Comparison of ENCODE assay signal across 21 mouse cellular contexts in genomic region chr6:87503536-87503935, GRCm38 (mm10). TPM values are rescaled to one million over a fixed set of nuclear protein-coding genes. Genes with fewer than 3 reads are reported as not detected.
A peak's percentile ranks its signal among the peaks of the same experiment; 100 is the strongest.
DNase-seq lines count a peak whose midpoint lies in the region; ATAC-seq and TF ChIP-seq lines count a peak whose summit lies in the region.
"Had no signal": no experiment of that assay in that cellular context is flagged by ENCODE, and none has a peak within 500 bp of the region (broad histone marks: within the 10 kb centered on the region; RNA-seq: fewer than 3 reads in every experiment).

No protein-coding gene starts in this region.

- 78% methylated on average over 1 of the region's 1 CpGs for WGBS in liver, embryonic 16.5 days (ENCODE audit: insufficient replicate concordance)
- WGBS in liver, embryonic 11.5 days: 85% methylated on average over 1 of the region's 1 CpGs
- 70% methylated on average over 1 of the region's 1 CpGs for WGBS in spleen, adult 2 months
- 82% methylated on average over 1 of the region's 1 CpGs for WGBS in small intestine, adult 2 months

- no peaks in the 10 kb centered on the region; the same call in 1 of the 2 replicates for H3K4me1 ChIP-seq in liver, embryonic 16.5 days (ENCODE audit: control insufficient read depth, low read depth, low read length)
- peaks cover 8% of the 10 kb centered on the region; the same call in 1 of the 2 replicates for H3K4me1 ChIP-seq in liver, embryonic 11.5 days (replicated peaks; ENCODE audit: control insufficient read depth, insufficient read depth, low read length)
- peaks cover 50% of the 10 kb centered on the region for H3K4me1 ChIP-seq in spleen, adult 2 months (ENCODE audit: control insufficient read depth, insufficient read depth, insufficient read length)
- peaks cover 57% of the 10 kb centered on the region for H3K4me1 ChIP-seq in bone marrow macrophage, adult 2 months (ENCODE audit: control insufficient read depth, insufficient read depth, low read length)
- peaks cover 3% of the 10 kb centered on the region; the same call in 1 of the 2 replicates for H3K4me1 ChIP-seq in small intestine, adult 2 months (ENCODE audit: control insufficient read depth, insufficient read depth, insufficient read length, low read length)
- H3K4me1 ChIP-seq: forebrain, embryonic 13.5 days; heart, embryonic 12.5 days had no signal

- TF ChIP-seq POLR2A in spleen, adult 2 months (IDR thresholded peaks at IDR 0.05; ENCODE audit: low read depth, low read length): no peak
- no peak for TF ChIP-seq POLR2A in bone marrow macrophage, adult 2 months (IDR thresholded peaks at IDR 0.05; ENCODE audit: borderline replicate concordance, low read depth, low read length)
- TF ChIP-seq POLR2A in small intestine, adult 2 months (IDR thresholded peaks at IDR 0.05; ENCODE audit: low read depth, low read length): no peak

- no peak for DNase-seq in liver, embryonic 11.5 days (ENCODE audit: low spot score)
- no peak for DNase-seq in spleen, adult 2 months (ENCODE audit: low read depth in 1 of 2, low spot score in 2 of 2)
- DNase-seq in spleen, adult 18-20 months: no peak
- no peak for DNase-seq in lung, postnatal 25 days (ENCODE audit: low spot score)
- DNase-seq: adrenal gland, adult 8-10 months; adrenal gland, postnatal 36 days; cerebellum, adult 11-12 months; cerebellum, adult 9-10 months; cerebellum, postnatal 25 days; forebrain, postnatal 0 days; gastrocnemius, postnatal 25 days had no signal

- no peaks in the 10 kb centered on the region for H3K9me3 ChIP-seq in liver, embryonic 16.5 days (replicated peaks; ENCODE audit: control insufficient read depth, low read length)
- no peaks in the 10 kb centered on the region for H3K9me3 ChIP-seq in liver, embryonic 11.5 days (ENCODE audit: control insufficient read depth, low read length)
- H3K9me3 ChIP-seq: embryonic facial prominence, embryonic 12.5 days; forebrain, embryonic 13.5 days; heart, embryonic 12.5 days; hindbrain, embryonic 10.5 days had no signal

- no peaks in the 10 kb centered on the region for H3K27me3 ChIP-seq in liver, embryonic 16.5 days (ENCODE audit: control insufficient read depth, insufficient read depth, low read depth, low read length)
- no peaks in the 10 kb centered on the region for H3K27me3 ChIP-seq in liver, embryonic 11.5 days (replicated peaks; ENCODE audit: control insufficient read depth, insufficient read depth, low read length)
- no peaks in the 10 kb centered on the region for H3K27me3 ChIP-seq in spleen, adult 2 months (ENCODE audit: control insufficient read depth, insufficient read depth, low read length)
- peaks cover 2% of the 10 kb centered on the region; the same call in 1 of the 2 replicates for H3K27me3 ChIP-seq in small intestine, adult 2 months (ENCODE audit: control insufficient read depth, insufficient read depth, low read length)
- H3K27me3 ChIP-seq: embryonic facial prominence, embryonic 12.5 days; forebrain, embryonic 13.5 days had no signal

- TF ChIP-seq CTCF in spleen, adult 2 months (IDR thresholded peaks at IDR 0.05; ENCODE audit: extremely low read depth, insufficient read depth, insufficient read length, insufficient replicate concordance): no peak
- no peak for TF ChIP-seq CTCF in bone marrow macrophage, adult 2 months (IDR thresholded peaks at IDR 0.05; ENCODE audit: low read depth, low read length)
- no peak for TF ChIP-seq CTCF in small intestine, adult 2 months (IDR thresholded peaks at IDR 0.05; ENCODE audit: extremely low read depth, insufficient read length, insufficient replicate concordance, low read depth, low read length)

- no peak for ATAC-seq in liver, embryonic 16.5 days (ENCODE audit: low read depth)
- ATAC-seq in liver, embryonic 11.5 days (replicated peaks; ENCODE audit: low FRiP score): no peak
- no peak for ATAC-seq in erythroblast, adult 5-6 weeks (replicated peaks; ENCODE audit: low FRiP score, poor library complexity, severe bottlenecking)
- ATAC-seq: forebrain, embryonic 13.5 days; forebrain, postnatal 0 days had no signal

- H3K4me3 ChIP-seq in liver, embryonic 16.5 days (ENCODE audit: low read depth, low read length): no peak overlapping the region
- no peak overlapping the region for H3K4me3 ChIP-seq in liver, embryonic 11.5 days (ENCODE audit: low read depth, low read length)
- H3K4me3 ChIP-seq in spleen, adult 2 months (ENCODE audit: extremely low read depth, insufficient read depth, insufficient read length): no peak overlapping the region
- H3K4me3 ChIP-seq in bone marrow macrophage, adult 2 months (ENCODE audit: insufficient read depth, low read length): no peak overlapping the region
- no peak overlapping the region for H3K4me3 ChIP-seq in small intestine, adult 2 months (ENCODE audit: low read depth, low read length)
- H3K4me3 ChIP-seq: embryonic facial prominence, embryonic 12.5 days; forebrain, embryonic 13.5 days; heart, embryonic 12.5 days; hindbrain, embryonic 10.5 days had no signal

- no peak overlapping the region for H3K9ac ChIP-seq in liver, embryonic 16.5 days (ENCODE audit: low read depth, low read length)
- no peak overlapping the region for H3K9ac ChIP-seq in liver, embryonic 11.5 days (ENCODE audit: low read depth, low read length)
- H3K9ac ChIP-seq: embryonic facial prominence, embryonic 12.5 days; forebrain, embryonic 13.5 days; forebrain, postnatal 0 days; heart, embryonic 12.5 days; hindbrain, embryonic 14.5 days had no signal

- peak overlapping the region; percentile 5 for H3K27ac ChIP-seq in liver, embryonic 16.5 days (ENCODE audit: low read length)
- H3K27ac ChIP-seq in liver, embryonic 11.5 days (ENCODE audit: low read depth, low read length): no peak overlapping the region
- H3K27ac ChIP-seq in spleen, adult 2 months (ENCODE audit: insufficient read depth, low read length): peak overlapping the region; percentile 88
- H3K27ac ChIP-seq in bone marrow macrophage, adult 2 months (ENCODE audit: insufficient read depth, low read depth, low read length): peak overlapping the region; percentile 59
- H3K27ac ChIP-seq in small intestine, adult 2 months (ENCODE audit: insufficient read depth, low read depth, low read length): peak overlapping the region; percentile 48
- H3K27ac ChIP-seq: embryonic facial prominence, embryonic 12.5 days; forebrain, embryonic 13.5 days; hindbrain, embryonic 10.5 days; hindbrain, embryonic 14.5 days had no signal

- no peaks in the 10 kb centered on the region for H3K36me3 ChIP-seq in liver, embryonic 16.5 days (ENCODE audit: control insufficient read depth, insufficient read depth)
- H3K36me3 ChIP-seq in liver, embryonic 11.5 days (ENCODE audit: control insufficient read depth, insufficient read depth, low read length): no peaks in the 10 kb centered on the region
- H3K36me3 ChIP-seq in spleen, adult 2 months (ENCODE audit: control insufficient read depth, insufficient read depth, low read length): peaks cover 3% of the 10 kb centered on the region; the same call in 1 of the 2 replicates
- no peaks in the 10 kb centered on the region for H3K36me3 ChIP-seq in small intestine, adult 2 months (ENCODE audit: control insufficient read depth, insufficient read depth, low read length)
- H3K36me3 ChIP-seq: embryonic facial prominence, embryonic 12.5 days; heart, embryonic 12.5 days; hindbrain, embryonic 10.5 days had no signal

- H3K4me2 ChIP-seq in liver, embryonic 16.5 days (ENCODE audit: low read depth, low read length): no peak overlapping the region
- no peak overlapping the region for H3K4me2 ChIP-seq in liver, embryonic 11.5 days
- H3K4me2 ChIP-seq: embryonic facial prominence, embryonic 12.5 days; forebrain, embryonic 13.5 days; heart, embryonic 12.5 days; hindbrain, embryonic 14.5 days had no signal

RNA-seq across cellular contexts. Expression of gene Arhgap25, which starts 29.5 kb away (rescaled TPM):
- polyA plus RNA-seq in liver, embryonic 16.5 days (2015; fragmentation: Nextera tagmentation; extraction: Ambion mirVana): 4.7 and 5.1 TPM in 2 replicates
- 6.9 and 7.9 TPM in 2 replicates for polyA plus RNA-seq in liver, embryonic 11.5 days (2014; fragmentation: Nextera tagmentation; extraction: Ambion mirVana)
- 17.3 and 18.0 TPM in 2 replicates for polyA plus RNA-seq in spleen, adult 2 months (2012; rRNA removed)
- polyA plus RNA-seq in bone marrow macrophage, adult 2 months (2012; ENCODE audit: insufficient read depth, insufficient read length, missing spikeins): 66.3 and 69.0 TPM in 2 replicates
- 0.85 and 1.9 TPM in 2 replicates for polyA plus RNA-seq in small intestine, adult 2 months (2012; rRNA removed)
- 9.2 and 14.2 TPM in 2 replicates for total RNA-seq in erythroblast, adult 5-6 weeks (2015; ENCODE audit: low replicate concordance)
- total RNA-seq in erythroblast, adult 5-6 weeks (2017; ENCODE audit: low replicate concordance): 8.2 and 19.2 TPM in 2 replicates
- polyA plus RNA-seq: C2C12 had no signal
